Mouse (Mus musculus): Measurements from ENCODE around the gene Mettl24. TPM values are rescaled to one million over a fixed set of nuclear protein-coding genes. Genes with fewer than 3 reads are reported as not detected.

Mettl24 gene
- polyA plus RNA-seq, 1 experiment from 2014 or later: 3.2 TPM

DNA sequence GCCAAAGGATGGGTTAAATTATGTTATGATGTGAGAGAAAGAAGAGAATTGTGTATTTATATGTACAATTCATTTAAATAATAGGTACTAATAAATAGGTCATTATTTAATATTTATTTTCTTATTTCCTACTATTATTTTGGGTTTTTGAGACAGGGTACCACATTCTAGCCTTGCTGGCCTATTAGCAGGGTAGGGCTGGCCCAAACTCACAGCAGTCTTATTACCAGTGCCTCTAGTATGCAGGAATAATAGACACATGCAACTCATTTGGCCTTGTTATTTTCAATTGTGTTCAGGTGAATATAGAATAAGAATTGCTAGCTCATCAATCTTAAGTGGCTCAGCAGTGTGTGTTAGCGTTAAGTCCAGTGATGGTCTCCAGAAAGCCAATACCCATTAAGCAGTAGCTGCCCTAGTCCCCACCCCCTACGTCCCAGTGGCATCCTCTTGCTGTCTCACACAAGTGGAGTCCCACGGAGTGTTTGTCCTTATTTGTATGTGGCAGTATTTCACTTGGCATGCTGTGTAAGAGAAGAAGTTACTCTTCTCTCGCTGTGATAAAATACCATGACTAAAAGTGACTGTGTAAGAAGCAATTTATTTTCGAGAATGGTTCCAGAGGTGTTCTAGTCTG is 80.1 kb downstream of the Mettl24 start:
- WGBS: 78% methylated on average over 5 of the region's 5 CpGs
- ATAC-seq: no peak

GRCm38 (mm10) chr10:40772266-40772665 is 89.2 kb downstream of the Mettl24 start:
- no peak for ATAC-seq
- Histone ChIP-seq H3K9me3 (ENCODE audit: control insufficient read depth, low read length) (no peaks in the 10 kb centered on the region), H3K9ac (ENCODE audit: low read depth, low read length) (no peak overlapping the region), H3K4me3 (ENCODE audit: low read length) (no peak overlapping the region), H3K4me1 (ENCODE audit: control insufficient read depth, insufficient read depth, low read length) (no peaks in the 10 kb centered on the region), H3K36me3 (ENCODE audit: control insufficient read depth, insufficient read depth, low read length) (no peaks in the 10 kb centered on the region), H3K4me2 (ENCODE audit: low read depth, low read length) (no peak overlapping the region), H3K27ac (ENCODE audit: low read length) (no peak overlapping the region), H3K27me3 (replicated peaks; ENCODE audit: control insufficient read depth, insufficient read depth, low read length) (no peaks in the 10 kb centered on the region)
- 64% methylated on average over 4 of the region's 4 CpGs for WGBS

More for the DNA sequence above, 80.1 kb downstream of the Mettl24 start:
- Histone ChIP-seq H3K36me3 (ENCODE audit: control insufficient read depth, insufficient read depth, low read length) (no peaks in the 10 kb centered on the region), H3K4me2 (ENCODE audit: low read depth, low read length) (no peak overlapping the region), H3K9ac (ENCODE audit: low read depth, low read length) (no peak overlapping the region), H3K27me3 (replicated peaks; ENCODE audit: control insufficient read depth, insufficient read depth, low read length) (no peaks in the 10 kb centered on the region), H3K9me3 (ENCODE audit: control insufficient read depth, low read length) (no peaks in the 10 kb centered on the region), H3K4me1 (ENCODE audit: control insufficient read depth, insufficient read depth, low read length) (no peaks in the 10 kb centered on the region), H3K4me3 (ENCODE audit: low read length) (no peak overlapping the region), H3K27ac (ENCODE audit: low read length) (no peak overlapping the region)

- Histone ChIP-seq H3K4me2 (ENCODE audit: low read depth, low read length) (no peak overlapping the region), H3K27me3 (replicated peaks; ENCODE audit: control insufficient read depth, insufficient read depth, low read length) (no peaks in the 10 kb centered on the region), H3K4me3 (ENCODE audit: low read length) (no peak overlapping the region), H3K9ac (ENCODE audit: low read depth, low read length) (no peak overlapping the region), H3K9me3 (ENCODE audit: control insufficient read depth, low read length) (no peaks in the 10 kb centered on the region), H3K36me3 (ENCODE audit: control insufficient read depth, insufficient read depth, low read length) (no peaks in the 10 kb centered on the region), H3K4me1 (ENCODE audit: control insufficient read depth, insufficient read depth, low read length) (no peaks in the 10 kb centered on the region), H3K27ac (ENCODE audit: low read length) (no peak overlapping the region)
- WGBS: 69% methylated on average over 11 of the region's 11 CpGs
- no peak for ATAC-seq
These were observed 92.1 kb downstream of the Mettl24 start for GRCm38 (mm10) chr10:40775151-40775550.

- no peaks in the 10 kb centered on the region for H3K4me1 ChIP-seq (ENCODE audit: control insufficient read depth, insufficient read depth, low read length)
- ATAC-seq: no peak
- no peak overlapping the region for H3K9ac ChIP-seq (ENCODE audit: low read depth, low read length)
- no peak overlapping the region for H3K27ac ChIP-seq (ENCODE audit: low read length)
- H3K36me3 ChIP-seq (ENCODE audit: control insufficient read depth, insufficient read depth, low read length): no peaks in the 10 kb centered on the region
- 91% methylated on average over 4 of the region's 4 CpGs for WGBS
- H3K4me2 ChIP-seq (ENCODE audit: low read depth, low read length): no peak overlapping the region
- H3K27me3 ChIP-seq (replicated peaks; ENCODE audit: control insufficient read depth, insufficient read depth, low read length): no peaks in the 10 kb centered on the region
- no peaks in the 10 kb centered on the region for H3K9me3 ChIP-seq (ENCODE audit: control insufficient read depth, low read length)
- no peak overlapping the region for H3K4me3 ChIP-seq (ENCODE audit: low read length)
These were observed 92.6 kb downstream of the Mettl24 start for GRCm38 (mm10) chr10:40775655-40776054.

DNA sequence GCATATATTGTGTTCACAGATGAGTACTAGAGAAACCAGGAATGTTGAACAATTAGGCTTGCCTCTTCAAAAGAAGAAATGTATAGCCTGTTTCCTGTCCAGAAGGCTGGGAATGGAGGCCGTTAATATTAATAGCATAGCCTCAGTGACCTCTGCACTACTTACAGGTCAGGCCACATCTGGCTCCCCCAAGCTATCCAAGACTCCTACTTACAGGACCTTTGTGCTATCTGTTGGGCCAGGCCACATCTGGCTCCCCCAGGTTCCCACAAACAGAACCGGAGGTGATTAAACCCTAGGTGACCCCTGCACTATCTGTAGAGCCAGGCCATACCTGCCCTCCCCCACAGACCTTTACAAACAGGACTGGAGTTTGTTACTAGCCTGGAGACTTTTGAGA is 94.1 kb downstream of the Mettl24 start:
- H3K4me1 ChIP-seq (ENCODE audit: control insufficient read depth, insufficient read depth, low read length): no peaks in the 10 kb centered on the region
- no peak overlapping the region for H3K4me3 ChIP-seq (ENCODE audit: low read length)
- no peak overlapping the region for H3K4me2 ChIP-seq (ENCODE audit: low read depth, low read length)
- H3K36me3 ChIP-seq (ENCODE audit: control insufficient read depth, insufficient read depth, low read length): no peaks in the 10 kb centered on the region
- H3K9me3 ChIP-seq (ENCODE audit: control insufficient read depth, low read length): no peaks in the 10 kb centered on the region
- no peak overlapping the region for H3K27ac ChIP-seq (ENCODE audit: low read length)
- H3K27me3 ChIP-seq (replicated peaks; ENCODE audit: control insufficient read depth, insufficient read depth, low read length): no peaks in the 10 kb centered on the region
- no peak overlapping the region for H3K9ac ChIP-seq (ENCODE audit: low read depth, low read length)
- WGBS: 18% methylated on average over 2 of the region's 2 CpGs
- ATAC-seq: no peak

DNA sequence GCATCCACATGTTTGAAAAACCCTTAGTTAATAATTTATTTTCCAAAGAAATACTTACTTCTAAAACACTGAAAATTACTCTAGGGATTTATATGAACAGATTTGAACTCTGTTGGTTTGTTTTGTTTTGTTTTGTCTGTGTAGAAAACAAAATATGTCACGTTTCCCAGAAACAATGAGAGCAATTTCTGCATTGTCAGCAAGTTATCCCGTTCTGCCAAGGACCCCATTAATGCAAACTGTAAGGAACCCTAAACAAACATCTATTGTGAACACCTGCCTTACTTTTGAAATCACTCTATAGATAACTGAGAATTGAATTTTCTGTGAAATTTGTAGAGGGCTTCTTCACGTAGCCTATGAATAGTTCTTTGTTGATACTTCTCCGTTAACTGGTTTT is 95.4 kb downstream of the Mettl24 start:
- H3K27ac ChIP-seq (ENCODE audit: low read length): no peak overlapping the region
- H3K4me3 ChIP-seq (ENCODE audit: low read length): no peak overlapping the region
- 74% methylated on average over 4 of the region's 4 CpGs for WGBS
- no peaks in the 10 kb centered on the region for H3K9me3 ChIP-seq (ENCODE audit: control insufficient read depth, low read length)
- H3K36me3 ChIP-seq (ENCODE audit: control insufficient read depth, insufficient read depth, low read length): no peaks in the 10 kb centered on the region
- ATAC-seq: no peak
- no peaks in the 10 kb centered on the region for H3K4me1 ChIP-seq (ENCODE audit: control insufficient read depth, insufficient read depth, low read length)
- no peaks in the 10 kb centered on the region for H3K27me3 ChIP-seq (replicated peaks; ENCODE audit: control insufficient read depth, insufficient read depth, low read length)
- H3K4me2 ChIP-seq (ENCODE audit: low read depth, low read length): no peak overlapping the region
- H3K9ac ChIP-seq (ENCODE audit: low read depth, low read length): no peak overlapping the region

DNA sequence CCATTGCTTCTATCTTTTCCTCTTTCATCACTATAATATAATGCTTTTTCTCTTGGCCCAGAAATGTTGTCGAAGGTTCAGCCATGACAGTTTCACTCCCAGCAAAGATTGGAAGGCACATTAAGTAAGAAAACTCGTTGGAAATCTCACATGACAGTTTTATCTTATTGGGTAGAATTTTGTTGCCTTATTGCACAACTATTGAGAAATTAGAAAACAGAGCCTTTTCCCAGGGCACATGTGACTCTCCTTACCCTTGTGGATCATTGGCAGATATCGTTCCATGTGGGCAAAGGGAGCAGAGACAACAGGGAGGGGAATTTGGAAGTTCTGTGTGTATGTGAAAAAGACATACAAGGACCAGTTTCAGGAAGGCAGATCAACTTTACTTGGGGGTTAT is 107.3 kb downstream of the Mettl24 start:
- Histone ChIP-seq H3K27ac (ENCODE audit: low read length) (no peak overlapping the region), H3K9me3 (ENCODE audit: control insufficient read depth, low read length) (no peaks in the 10 kb centered on the region), H3K27me3 (replicated peaks; ENCODE audit: control insufficient read depth, insufficient read depth, low read length) (no peaks in the 10 kb centered on the region), H3K4me1 (ENCODE audit: control insufficient read depth, insufficient read depth, low read length) (no peaks in the 10 kb centered on the region), H3K9ac (ENCODE audit: low read depth, low read length) (no peak overlapping the region), H3K36me3 (ENCODE audit: control insufficient read depth, insufficient read depth, low read length) (no peaks in the 10 kb centered on the region), H3K4me2 (ENCODE audit: low read depth, low read length) (no peak overlapping the region), H3K4me3 (ENCODE audit: low read length) (no peak overlapping the region)
- no peak for ATAC-seq
- 77% methylated on average over 3 of the region's 3 CpGs for WGBS

DNA sequence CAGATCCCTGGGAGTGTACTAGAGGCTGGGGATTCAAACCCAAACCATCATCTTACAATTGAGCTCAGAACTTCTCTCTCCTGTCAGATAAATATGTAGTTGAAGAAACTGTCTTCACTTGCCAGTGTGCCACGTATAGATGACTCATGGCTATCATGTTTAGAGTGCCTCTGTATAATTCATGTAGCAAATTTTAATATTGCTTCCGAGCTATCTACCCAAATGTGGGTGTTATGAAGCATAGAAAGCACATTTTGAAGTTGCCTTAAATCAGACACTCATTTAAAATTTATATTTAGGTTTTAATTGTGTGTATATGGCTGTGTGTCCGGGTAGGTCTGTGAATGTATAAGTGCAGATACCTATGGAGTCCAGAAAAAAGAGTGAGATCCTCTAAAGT is 109.0 kb downstream of the Mettl24 start:
- H3K36me3 ChIP-seq (ENCODE audit: control insufficient read depth, insufficient read depth, low read length): no peaks in the 10 kb centered on the region
- no peak overlapping the region for H3K4me3 ChIP-seq (ENCODE audit: low read length)
- no peaks in the 10 kb centered on the region for H3K9me3 ChIP-seq (ENCODE audit: control insufficient read depth, low read length)
- WGBS: 83% methylated on average over 3 of the region's 3 CpGs
- no peak overlapping the region for H3K27ac ChIP-seq (ENCODE audit: low read length)
- no peak overlapping the region for H3K4me2 ChIP-seq (ENCODE audit: low read depth, low read length)
- H3K4me1 ChIP-seq (ENCODE audit: control insufficient read depth, insufficient read depth, low read length): no peaks in the 10 kb centered on the region
- ATAC-seq: no peak
- no peak overlapping the region for H3K9ac ChIP-seq (ENCODE audit: low read depth, low read length)
- H3K27me3 ChIP-seq (replicated peaks; ENCODE audit: control insufficient read depth, insufficient read depth, low read length): no peaks in the 10 kb centered on the region

- Histone ChIP-seq H3K4me3 (ENCODE audit: low read length) (no peak overlapping the region), H3K4me1 (ENCODE audit: control insufficient read depth, insufficient read depth, low read length) (no peaks in the 10 kb centered on the region), H3K9ac (ENCODE audit: low read depth, low read length) (no peak overlapping the region), H3K36me3 (ENCODE audit: control insufficient read depth, insufficient read depth, low read length) (no peaks in the 10 kb centered on the region), H3K27me3 (replicated peaks; ENCODE audit: control insufficient read depth, insufficient read depth, low read length) (no peaks in the 10 kb centered on the region), H3K27ac (ENCODE audit: low read length) (no peak overlapping the region), H3K9me3 (ENCODE audit: control insufficient read depth, low read length) (no peaks in the 10 kb centered on the region), H3K4me2 (ENCODE audit: low read depth, low read length) (no peak overlapping the region)
- 88% methylated on average over 1 of the region's 1 CpGs for WGBS
- ATAC-seq: no peak
These were observed 122.1 kb downstream of the Mettl24 start for GRCm38 (mm10) chr10:40805221-40805620.

- Histone ChIP-seq H3K36me3 (ENCODE audit: control insufficient read depth, insufficient read depth, low read length) (no peaks in the 10 kb centered on the region), H3K27ac (ENCODE audit: low read length) (no peak overlapping the region), H3K4me3 (ENCODE audit: low read length) (no peak overlapping the region), H3K9ac (ENCODE audit: low read depth, low read length) (no peak overlapping the region), H3K4me2 (ENCODE audit: low read depth, low read length) (no peak overlapping the region), H3K4me1 (ENCODE audit: control insufficient read depth, insufficient read depth, low read length) (no peaks in the 10 kb centered on the region), H3K9me3 (ENCODE audit: control insufficient read depth, low read length) (no peaks in the 10 kb centered on the region), H3K27me3 (replicated peaks; ENCODE audit: control insufficient read depth, insufficient read depth, low read length) (no peaks in the 10 kb centered on the region)
- 84% methylated on average over 4 of the region's 4 CpGs for WGBS
- ATAC-seq: no peak
These were observed 123.1 kb downstream of the Mettl24 start for GRCm38 (mm10) chr10:40806221-40806620.
